Mouse (Mus musculus) T-helper 2 cell (primary cell): ENCODE data around the gene Cd70.
"Not testable (repeated sequence)": the region's sequence is repeated elsewhere in the genome, so short reads cannot be mapped to it uniquely, and the experiment has no call there.

ENCODE experiments used
- in situ Hi-C: fragments of 300-600 bp; cut with MboI, MseI; formaldehyde crosslinking; loops from one replicate; pipeline ENCODE4 v1.15.1; 2025; ENCODE audit warnings: high pct_unique_total_duplicates

Gene Cd70

GRCm38 (mm10) chr17:57134693-57135092 lies 14.9 kb downstream of the Cd70 start:
- in situ Hi-C loops: no loop called here

GRCm38 (mm10) chr17:57134021-57134420 lies 15.6 kb downstream of the Cd70 start:
- in situ Hi-C loops: not testable (repeated sequence)

- in situ Hi-C loops: no loop called here
Measured at GRCm38 (mm10) chr17:57131793-57132192, 17.8 kb downstream of the Cd70 start.

- in situ Hi-C loops: no loop called here
Measured at GRCm38 (mm10) chr17:57125853-57126622, 23.5 kb downstream of the Cd70 start.

GRCm38 (mm10) chr17:57124792-57125191 lies 24.8 kb downstream of the Cd70 start:
- in situ Hi-C loops: no loop called here

GRCm38 (mm10) chr17:57123192-57124118 lies 26.1 kb downstream of the Cd70 start:
- in situ Hi-C loops: no loop called here

- in situ Hi-C loops: no loop called here
Measured at GRCm38 (mm10) chr17:57121856-57122255, 27.7 kb downstream of the Cd70 start.

- in situ Hi-C loops: no loop called here
Measured at GRCm38 (mm10) chr17:57118524-57119349, 30.8 kb downstream of the Cd70 start.

GRCm38 (mm10) chr17:57116801-57117200 lies 32.8 kb downstream of the Cd70 start:
- in situ Hi-C loops: no loop called here

GRCm38 (mm10) chr17:57112768-57113474 lies 36.7 kb downstream of the Cd70 start:
- in situ Hi-C loops: no loop called here

- in situ Hi-C loops: no loop called here
Measured at GRCm38 (mm10) chr17:57110005-57110404, 39.6 kb downstream of the Cd70 start.

- in situ Hi-C loops: no loop called here
Measured at GRCm38 (mm10) chr17:57108666-57109171, 40.9 kb downstream of the Cd70 start.

GRCm38 (mm10) chr17:57108040-57108665 lies 41.4 kb downstream of the Cd70 start:
- in situ Hi-C loops: no loop called here

- in situ Hi-C loops: no loop called here
Measured at GRCm38 (mm10) chr17:57107064-57107463, 42.5 kb downstream of the Cd70 start.

- in situ Hi-C loops: no loop called here
Measured at GRCm38 (mm10) chr17:57106035-57106368, 43.6 kb downstream of the Cd70 start.

GRCm38 (mm10) chr17:57105181-57106034 lies 44.2 kb downstream of the Cd70 start, which contains the start of gene Tnfsf9:
TSS of gene Tnfsf9 (plus strand) at chr17:57105325.
- in situ Hi-C loops: no loop called here

GRCm38 (mm10) chr17:57104496-57104895 lies 45.1 kb downstream of the Cd70 start:
- in situ Hi-C loops: no loop called here

GRCm38 (mm10) chr17:57102276-57102675 lies 47.3 kb downstream of the Cd70 start:
- in situ Hi-C loops: no loop called here

GRCm38 (mm10) chr17:57099629-57100325 lies 49.8 kb downstream of the Cd70 start:
- in situ Hi-C loops: loop anchor here (5.0 to 10.0 kb wide), 2 partner anchors 68 to 235 kb away; no protein-coding TSS in a partner anchor
